Mouse (Mus musculus) heart, embryonic 14.5 days (tissue): Measurements from ENCODE around the gene Zgpat. TPM values are rescaled to one million over a fixed set of nuclear protein-coding genes. Genes with fewer than 3 reads are reported as not detected.

ENCODE experiments used
- ATAC-seq: fragments of 200-750 bp; cut with Nextera tagmentation; 2 replicates; pipeline ENCODE4 v1.8.0; 2017; ENCODE audit warnings: low read depth, moderate TSS enrichment; ENCODE audit not compliant: insufficient number of reproducible peaks, insufficient read depth, low FRiP score
- H3K27ac ChIP-seq, 2 experiments: fragments of 200-500 bp in 1 of 2; fragments of 300-500 bp in 1 of 2; sonication (generic) in 1 of 2; replicated peaks in 1 of 2; 2 replicates each; pipeline ENCODE4 v1.5.1; 2012 to 2014; ENCODE audit warnings: low read depth in 2 of 2, low read length in 2 of 2, control low read depth in 1 of 2, mild to moderate bottlenecking in 1 of 2, mixed read lengths in 1 of 2; ENCODE audit not compliant: control insufficient read depth in 1 of 2, insufficient read depth in 1 of 2
- H3K27me3 ChIP-seq: fragments of 300-500 bp; sonication (generic); 2 replicates; pipeline ENCODE4 v1.6.1; 2014; ENCODE audit warnings: mild to moderate bottlenecking, low read length, control low read depth; ENCODE audit not compliant: control insufficient read depth, insufficient read depth
- H3K36me3 ChIP-seq: fragments of 300-500 bp; sonication (generic); 2 replicates; pipeline ENCODE4 v1.6.1; 2014; ENCODE audit warnings: mild to moderate bottlenecking, control low read depth, low read length, mixed read lengths; ENCODE audit not compliant: control insufficient read depth, insufficient read depth
- H3K4me1 ChIP-seq, 2 experiments: fragments of 200-500 bp in 1 of 2; fragments of 300-500 bp in 1 of 2; sonication (generic) in 1 of 2; 2 replicates each; pipeline ENCODE4 v1.6.1; 2012 to 2014; ENCODE audit warnings: low read length in 2 of 2, control low read depth in 1 of 2, mixed read lengths in 1 of 2; ENCODE audit not compliant: control insufficient read depth in 2 of 2, insufficient read depth in 2 of 2
- H3K4me2 ChIP-seq: fragments of 300-500 bp; sonication (generic); 2 replicates; pipeline ENCODE4 v1.6.1; 2014; ENCODE audit warnings: mild to moderate bottlenecking, low read length
- H3K4me3 ChIP-seq, 2 experiments: fragments of 200-500 bp in 1 of 2; fragments of 300-500 bp in 1 of 2; sonication (generic) in 1 of 2; 2 replicates each; pipeline ENCODE4 v1.5.1; 2012 to 2014; ENCODE audit warnings: low read length in 2 of 2, mild to moderate bottlenecking in 2 of 2, control low read depth in 1 of 2, low read depth in 1 of 2, moderate library complexity in 1 of 2; ENCODE audit not compliant: control insufficient read depth in 1 of 2, insufficient read depth in 1 of 2
- H3K9ac ChIP-seq: fragments of 300-500 bp; sonication (generic); 2 replicates; pipeline ENCODE4 v1.6.1; 2014; ENCODE audit warnings: mild to moderate bottlenecking, low read length
- H3K9me3 ChIP-seq: fragments of 300-500 bp; sonication (generic); 2 replicates; pipeline ENCODE4 v1.6.1; 2016; ENCODE audit warnings: low read length, control low read depth; ENCODE audit not compliant: control insufficient read depth
- WGBS: fragments of 180-500 bp; shearing (Covaris S2); extraction: QIAGEN DNeasy Blood & Tissue Kit; methylation state at CpG from one replicate; pipeline ENCODE4 v1.1.7; 2014; 5-methylcytosine and 5-hydroxymethylcytosine counted together
- polyA plus RNA-seq: library from polyadenylated mRNA; unstranded; fragments of >200 nt; fragmentation: Nextera tagmentation; extraction: Ambion mirVana; gene quantifications from 2 replicates; pipeline ENCODE4 v1.2.1, GENCODE M21; 2014

Gene Zgpat
- 26.3 and 26.5 TPM in 2 replicates for polyA plus RNA-seq

DNA sequence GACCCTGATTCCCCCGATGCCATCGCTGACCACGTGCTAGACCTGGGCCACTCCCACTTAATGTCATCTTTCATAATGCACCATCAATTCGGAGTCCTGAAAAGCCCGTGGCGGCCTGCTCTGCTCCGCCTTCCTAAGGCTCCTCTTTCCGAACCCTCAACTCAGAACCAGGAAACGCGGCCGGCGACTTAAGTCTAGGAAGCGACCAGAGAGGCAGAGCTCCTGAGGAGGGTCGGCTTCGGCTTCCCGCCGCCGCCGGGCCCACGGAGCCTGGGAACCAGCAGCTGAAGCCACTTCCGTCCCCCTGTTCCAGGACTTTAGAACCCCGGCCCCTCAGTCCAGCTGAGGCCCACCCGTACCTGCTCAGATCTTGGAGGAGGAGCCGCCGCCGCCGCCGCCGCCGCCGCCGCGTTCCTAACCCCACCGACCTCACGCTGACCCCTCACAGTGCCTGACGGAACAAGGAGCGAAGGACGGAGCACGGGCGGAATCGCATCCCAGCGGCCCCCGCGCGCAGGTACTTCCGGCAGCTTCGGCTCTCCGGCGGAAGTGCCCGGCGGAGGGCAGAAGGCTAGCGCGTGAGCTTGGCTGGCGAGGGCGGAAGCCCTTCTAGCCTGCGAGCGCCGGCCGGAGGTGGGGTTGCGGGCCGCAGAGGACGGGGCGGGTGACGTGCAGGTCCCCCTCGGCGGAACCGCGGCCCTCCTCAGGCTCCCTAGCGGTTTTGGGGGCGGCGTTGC lies at the start of gene Zgpat, which contains the start of gene Arfrp1:
Gene Zgpat (plus strand): TSS at position 69 of the 737 bp plus-strand sequence.
Gene Arfrp1 (minus strand): TSS at position 545 of the 737 bp plus-strand sequence.
- peak within 1 kb of the TSS; percentile 73 to 93 for H3K4me3 ChIP-seq
- H3K4me1 ChIP-seq = peaks cover 3 to 31% of the 10 kb centered on the region in 2 experiments
- peak within 1 kb of the TSS; percentile 97 for H3K4me2 ChIP-seq
- no peaks in the 10 kb centered on the region for H3K27me3 ChIP-seq
- WGBS = under 1% methylated on average over 64 of the region's 71 CpGs
- peak; percentile 89 for ATAC-seq
- H3K27ac ChIP-seq = peak within 1 kb of the TSS; percentile 85 to 90
- H3K9me3 ChIP-seq = no peaks in the 10 kb centered on the region
- H3K9ac ChIP-seq = peak within 1 kb of the TSS; percentile 93
- H3K36me3 ChIP-seq = peaks cover 58% of the 10 kb centered on the region

DNA sequence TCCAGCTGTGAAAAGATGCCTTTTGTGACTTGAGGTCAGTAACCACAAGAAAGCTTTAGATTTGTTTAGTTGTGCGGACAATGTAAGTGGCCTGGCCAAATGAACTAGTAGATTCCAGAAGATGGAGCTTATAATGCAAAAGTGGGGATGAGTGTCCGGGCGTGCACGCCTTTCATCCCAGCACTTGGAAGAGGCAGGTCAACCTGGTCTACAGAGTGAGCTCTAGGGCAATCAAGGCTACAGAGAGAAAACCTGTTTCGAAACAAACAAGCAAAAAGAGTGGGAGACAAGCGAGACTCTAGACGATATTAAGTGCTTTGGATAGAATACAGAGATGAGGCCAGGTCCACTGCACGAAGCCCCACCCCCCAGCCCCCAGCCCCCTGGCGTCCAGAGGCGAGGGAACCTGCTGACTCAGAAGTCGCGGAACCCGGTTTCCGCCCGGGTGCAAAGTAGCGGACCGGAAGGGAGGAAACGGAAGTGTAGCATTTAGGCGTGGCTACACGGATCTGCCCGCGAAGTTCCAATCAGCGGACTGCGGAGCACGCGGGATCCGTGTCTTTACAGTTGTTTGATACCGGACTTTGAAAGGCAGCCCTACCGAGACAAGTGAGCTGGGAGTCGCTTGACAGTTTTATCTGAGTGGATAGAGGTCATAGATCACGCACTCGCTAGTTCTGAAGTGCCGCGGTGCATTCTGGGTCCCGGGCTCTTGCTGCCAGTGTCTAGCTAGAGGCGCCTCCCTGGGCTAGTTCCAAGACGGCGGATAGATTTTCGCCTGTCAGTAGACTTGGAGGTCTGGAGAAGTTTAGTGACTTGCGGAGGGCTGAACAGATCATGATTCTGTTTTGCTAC lies 45.3 kb upstream of the Zgpat start, which contains the start of gene Rtel1:
Gene Rtel1 (plus strand): TSS at position 492 of the 855 bp plus-strand sequence.
- peaks cover 10% of the 10 kb centered on the region for H3K27me3 ChIP-seq
- 5% methylated on average over 40 of the region's 40 CpGs for WGBS
- peak; percentile 71 for ATAC-seq
- peak within 1 kb of the TSS; percentile 80 for H3K9ac ChIP-seq
- no peaks in the 10 kb centered on the region for H3K9me3 ChIP-seq
- H3K27ac ChIP-seq = peak within 1 kb of the TSS; percentile 77 to 84
- peaks cover 31% of the 10 kb centered on the region for H3K36me3 ChIP-seq
- peaks cover 3 to 8% of the 10 kb centered on the region in 2 experiments; a peak in 3 of 4 replicates for H3K4me1 ChIP-seq
- peak within 1 kb of the TSS; percentile 88 for H3K4me2 ChIP-seq
- peak within 1 kb of the TSS; percentile 69 to 78 for H3K4me3 ChIP-seq

DNA sequence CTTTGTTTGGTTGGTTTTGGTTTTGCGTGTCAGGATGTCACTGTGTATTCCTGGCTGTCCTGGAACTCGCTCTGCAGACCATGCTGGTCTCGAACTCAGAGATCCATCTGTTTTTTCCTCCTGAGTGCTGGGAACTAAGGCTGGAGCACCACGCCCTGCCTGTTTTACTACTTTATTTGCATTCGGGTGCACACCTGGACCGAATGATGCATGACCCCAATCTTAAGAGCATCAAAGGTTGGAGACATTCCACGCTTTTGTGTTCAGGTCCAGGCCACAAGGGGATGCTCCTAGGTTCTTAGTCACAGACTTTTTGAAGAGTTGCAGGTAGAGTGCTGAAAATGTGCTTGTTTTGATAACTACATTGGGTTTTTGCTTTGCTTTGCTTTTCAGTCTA lies 44.6 kb upstream of the Zgpat start:
- H3K27ac ChIP-seq = peak overlapping the region; percentile 77 to 84; a peak in 3 of 4 replicates
- H3K9ac ChIP-seq = peak overlapping the region; percentile 80
- H3K4me2 ChIP-seq = peak overlapping the region; percentile 88
- no peaks in the 10 kb centered on the region for H3K9me3 ChIP-seq
- peak overlapping the region; percentile 69 to 78 for H3K4me3 ChIP-seq
- H3K36me3 ChIP-seq = peaks cover 37% of the 10 kb centered on the region
- H3K27me3 ChIP-seq = peaks cover 5% of the 10 kb centered on the region
- 13% methylated on average over 7 of the region's 7 CpGs for WGBS
- H3K4me1 ChIP-seq = peaks cover 3 to 8% of the 10 kb centered on the region in 2 experiments; a peak in 3 of 4 replicates
- ATAC-seq = 0 out of 2 replicates have a peak, but pooled peaks have one; percentile 11

DNA sequence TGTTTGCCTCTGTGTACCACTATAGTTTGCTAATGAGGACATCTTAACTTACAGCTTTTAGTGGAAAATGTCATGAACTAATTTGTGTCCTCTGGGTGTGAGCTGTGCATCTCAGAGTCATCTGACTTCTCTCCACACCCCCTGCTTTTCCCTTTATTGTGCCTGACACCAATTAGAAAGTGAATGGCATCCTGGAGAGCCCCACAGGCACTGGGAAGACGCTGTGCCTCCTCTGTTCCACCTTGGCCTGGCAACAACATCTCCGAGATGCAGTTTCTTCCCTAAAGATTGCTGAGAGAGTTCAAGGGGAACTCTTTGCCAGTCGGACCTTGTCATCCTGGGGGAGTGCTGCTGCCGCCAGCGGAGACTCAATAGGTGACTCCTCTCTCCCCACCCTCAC lies 42.6 kb upstream of the Zgpat start:
- H3K4me2 ChIP-seq = no peak overlapping the region
- peaks cover 3 to 8% of the 10 kb centered on the region in 2 experiments; a peak in 3 of 4 replicates for H3K4me1 ChIP-seq
- no peaks in the 10 kb centered on the region for H3K9me3 ChIP-seq
- peaks cover 57% of the 10 kb centered on the region for H3K36me3 ChIP-seq
- H3K27ac ChIP-seq = no peak overlapping the region
- H3K27me3 ChIP-seq = no peaks in the 10 kb centered on the region; the same call in 1 of the 2 replicates
- ATAC-seq = no peak
- 75% methylated on average over 5 of the region's 5 CpGs for WGBS
- H3K9ac ChIP-seq = no peak overlapping the region
- H3K4me3 ChIP-seq = no peak overlapping the region

DNA sequence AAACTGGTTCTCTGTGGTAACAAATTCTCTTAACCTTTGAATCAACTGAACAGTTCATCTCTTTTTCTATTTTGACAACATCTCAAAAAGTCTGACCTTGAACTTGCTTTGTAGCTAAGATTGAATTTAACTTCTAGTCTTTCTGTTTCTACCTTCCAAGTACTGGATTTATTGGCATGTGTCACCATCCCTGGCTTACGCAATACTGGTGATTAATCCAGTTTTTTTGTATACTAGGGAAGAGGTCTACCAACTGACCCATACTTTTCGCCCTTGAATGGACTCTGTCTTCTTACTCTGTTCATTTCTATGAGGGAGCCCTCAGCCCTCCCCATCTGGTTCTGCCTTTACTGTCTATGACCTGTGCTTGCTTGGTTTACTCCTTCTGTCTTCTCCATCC lies 38.6 kb upstream of the Zgpat start:
- no peak overlapping the region for H3K27ac ChIP-seq
- ATAC-seq = no peak
- H3K4me3 ChIP-seq = no peak overlapping the region
- WGBS = 88% methylated on average over 2 of the region's 2 CpGs
- H3K4me2 ChIP-seq = no peak overlapping the region
- H3K9ac ChIP-seq = no peak overlapping the region
- peaks cover 93% of the 10 kb centered on the region for H3K36me3 ChIP-seq
- H3K9me3 ChIP-seq = no peaks in the 10 kb centered on the region
- H3K4me1 ChIP-seq = 0 out of 4 replicates have a peak, but pooled peaks cover 0 to 3% of the 10 kb centered on the region in 2 experiments
- H3K27me3 ChIP-seq = no peaks in the 10 kb centered on the region

DNA sequence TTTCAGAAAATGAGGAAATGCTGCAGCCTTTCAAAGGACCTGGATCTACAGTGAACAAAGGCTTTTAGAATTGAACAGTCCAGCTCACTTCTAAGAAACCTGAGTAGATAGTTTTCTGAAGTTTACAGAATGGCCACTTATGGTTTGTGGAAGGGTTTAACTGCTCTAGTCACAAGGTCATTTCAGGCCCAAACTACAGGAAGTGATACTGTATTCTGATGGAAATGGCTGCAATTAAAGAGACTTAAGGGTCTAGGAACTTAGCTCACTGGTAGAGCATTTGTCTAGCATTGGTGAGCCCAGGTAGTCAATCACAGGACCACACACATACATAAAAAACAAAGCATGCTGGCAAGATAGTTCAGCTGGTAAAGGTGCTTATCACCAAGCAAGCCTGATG lies 32.2 kb upstream of the Zgpat start:
- no peak for ATAC-seq
- Histone ChIP-seq H3K9me3 (no peaks in the 10 kb centered on the region), H3K27ac (no peak overlapping the region), H3K4me2 (no peak overlapping the region), H3K9ac (no peak overlapping the region), H3K27me3 (no peaks in the 10 kb centered on the region), H3K4me3 (no peak overlapping the region), H3K4me1 (0 out of 4 replicates have a peak, but pooled peaks cover 0 to 3% of the 10 kb centered on the region in 2 experiments), H3K36me3 (peaks cover 91% of the 10 kb centered on the region)

DNA sequence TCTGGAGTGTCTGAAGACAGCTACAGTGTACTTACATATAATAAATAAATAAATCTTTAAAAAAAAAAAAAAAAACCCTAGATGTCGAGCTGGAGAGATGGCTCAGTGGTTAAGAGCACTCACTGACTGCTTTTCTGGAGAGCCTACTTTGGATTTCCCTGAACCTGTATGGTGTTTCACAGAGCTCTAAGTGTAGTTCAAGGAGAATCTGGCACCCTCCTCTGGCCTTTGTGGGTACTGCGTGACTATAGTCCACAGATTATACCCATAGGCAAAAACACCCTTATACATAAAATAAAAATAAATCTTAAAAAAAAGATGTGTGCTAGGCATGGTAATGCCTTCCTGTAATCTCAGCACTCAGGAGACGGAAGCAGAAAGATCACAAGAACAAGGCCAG lies 30.7 kb upstream of the Zgpat start:
- no peak for ATAC-seq
- H3K4me2 ChIP-seq = no peak overlapping the region
- H3K27ac ChIP-seq = no peak overlapping the region
- H3K27me3 ChIP-seq = no peaks in the 10 kb centered on the region
- no peak overlapping the region for H3K4me3 ChIP-seq
- 59% methylated on average over 3 of the region's 3 CpGs for WGBS
- H3K4me1 ChIP-seq = 0 out of 4 replicates have a peak, but pooled peaks cover 0 to 3% of the 10 kb centered on the region in 2 experiments
- peaks cover 89% of the 10 kb centered on the region for H3K36me3 ChIP-seq
- no peak overlapping the region for H3K9ac ChIP-seq
- H3K9me3 ChIP-seq = no peaks in the 10 kb centered on the region
